Mouse (Mus musculus) cerebellum, adult 11-12 months (tissue): ENCODE data around the gene Mrc2.

Experiments
- DNase-seq: peaks from one replicate; pipeline ENCODE4 v3.0.0; 2022

The Mrc2 gene

DNA sequence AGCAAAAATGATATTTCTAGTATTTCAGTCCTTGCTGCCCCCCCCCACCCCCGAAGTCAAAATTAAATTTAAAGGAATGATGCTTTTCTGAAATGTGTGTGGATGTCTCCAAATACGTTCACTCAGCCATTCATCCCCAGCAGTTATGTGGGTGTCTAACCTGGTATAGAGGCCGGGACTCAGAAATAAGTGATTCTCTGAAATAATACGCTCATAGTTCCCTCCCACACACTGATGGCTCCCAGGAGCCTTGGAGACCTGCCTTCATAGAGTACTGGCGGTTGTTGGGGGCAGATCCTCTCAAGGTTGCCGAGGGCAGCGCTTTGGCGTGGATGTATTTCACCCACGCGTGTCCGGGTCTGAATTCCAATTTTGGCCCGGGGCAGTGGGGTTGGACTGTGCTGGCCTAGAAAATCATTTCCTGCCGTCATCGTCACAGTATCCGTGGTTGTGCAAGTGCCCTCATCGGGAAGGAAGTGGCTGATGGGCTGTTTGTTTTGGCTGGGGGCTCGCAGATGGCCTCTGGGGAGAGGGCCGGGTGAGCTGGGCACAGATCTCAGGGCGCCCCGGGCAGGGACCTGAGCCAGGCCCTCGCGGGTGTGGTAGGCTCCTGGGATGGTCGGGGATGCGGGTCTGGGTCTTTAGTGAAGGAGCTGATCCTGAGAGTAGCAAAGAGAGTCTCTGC lies 19.0 kb downstream of the Mrc2 start:
- no peak for DNase-seq

DNA sequence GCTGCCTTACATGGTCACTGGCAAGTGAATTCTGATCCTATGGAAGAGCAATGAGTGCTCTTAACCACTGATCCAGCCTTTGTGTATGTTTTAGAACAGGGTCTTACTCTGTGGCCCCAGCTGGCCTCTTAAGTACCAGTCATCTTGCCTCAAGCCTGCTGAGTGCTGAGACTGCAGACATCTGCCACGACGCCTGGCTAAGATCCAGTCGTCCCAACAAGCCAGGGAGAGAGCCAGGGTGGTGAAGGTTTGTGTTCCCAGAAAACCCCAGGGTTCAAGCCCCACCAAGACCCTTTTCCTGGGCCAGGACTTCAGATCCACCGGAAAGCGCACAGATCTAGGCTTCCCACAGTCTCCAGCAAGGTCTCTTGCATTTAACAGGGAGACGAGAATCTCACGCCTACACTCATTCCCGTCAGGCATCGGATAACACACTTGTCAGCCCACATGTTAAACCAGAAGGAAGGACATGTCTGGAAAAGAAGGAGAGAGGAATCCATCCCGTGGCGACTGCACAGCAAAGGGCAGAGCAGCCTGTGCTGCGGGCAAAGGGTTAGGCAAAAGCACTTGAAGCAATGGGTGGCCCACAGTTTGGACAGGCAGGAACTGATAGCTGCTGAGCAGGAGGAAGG lies 20.0 kb downstream of the Mrc2 start:
- no peak for DNase-seq

DNA sequence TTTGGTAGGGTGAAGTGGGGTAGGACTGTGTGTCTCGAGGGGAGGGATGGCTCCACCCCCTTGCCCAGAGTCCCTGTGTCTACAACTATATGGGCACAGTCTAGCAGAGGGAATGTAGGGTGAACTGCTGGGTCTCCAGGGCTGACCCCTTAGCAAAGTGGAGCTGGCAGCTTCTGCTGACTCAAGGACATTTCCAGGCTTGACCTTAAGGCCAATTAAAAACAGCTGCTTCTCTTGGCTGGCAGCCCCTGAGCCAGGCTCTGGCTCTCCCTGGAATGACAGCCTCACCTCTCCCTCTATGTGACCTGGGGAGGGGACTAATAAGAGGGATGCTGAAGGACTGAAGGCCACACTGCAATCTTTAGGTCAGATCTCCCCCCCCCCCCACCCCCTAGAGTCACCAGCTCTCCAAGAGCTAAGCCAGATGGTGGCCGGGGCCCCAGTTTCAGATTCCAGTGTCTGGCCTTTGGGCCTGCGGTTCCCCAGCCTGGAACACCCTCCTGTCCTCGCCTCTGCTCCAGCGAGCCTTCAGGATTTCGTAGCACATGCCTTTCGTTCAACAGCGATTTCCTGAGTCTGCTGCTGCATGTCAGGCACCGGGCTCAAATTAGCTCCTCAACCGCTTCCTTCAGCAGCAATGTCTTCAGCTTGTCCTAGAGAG lies 20.7 kb downstream of the Mrc2 start:
- no peak for DNase-seq

DNA sequence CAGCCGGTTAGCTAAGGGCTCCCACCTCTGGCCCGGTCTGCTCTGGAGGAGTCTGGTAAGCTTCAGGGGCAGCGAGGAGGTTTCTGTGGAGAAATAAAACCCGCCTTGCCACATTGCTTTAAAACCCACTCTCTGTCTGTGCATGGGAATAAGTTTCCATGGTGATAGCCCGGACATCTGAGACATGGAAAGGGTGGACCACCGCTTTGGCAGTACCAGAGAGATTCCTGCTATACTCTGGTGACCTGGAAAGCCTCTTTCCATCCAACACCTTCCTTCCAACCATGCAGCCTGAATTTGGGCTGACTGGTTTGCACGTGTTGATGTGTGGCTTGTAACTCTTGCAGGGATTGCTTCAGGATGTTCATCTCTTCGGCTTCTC lies 21.2 kb downstream of the Mrc2 start:
- DNase-seq: no peak

DNA sequence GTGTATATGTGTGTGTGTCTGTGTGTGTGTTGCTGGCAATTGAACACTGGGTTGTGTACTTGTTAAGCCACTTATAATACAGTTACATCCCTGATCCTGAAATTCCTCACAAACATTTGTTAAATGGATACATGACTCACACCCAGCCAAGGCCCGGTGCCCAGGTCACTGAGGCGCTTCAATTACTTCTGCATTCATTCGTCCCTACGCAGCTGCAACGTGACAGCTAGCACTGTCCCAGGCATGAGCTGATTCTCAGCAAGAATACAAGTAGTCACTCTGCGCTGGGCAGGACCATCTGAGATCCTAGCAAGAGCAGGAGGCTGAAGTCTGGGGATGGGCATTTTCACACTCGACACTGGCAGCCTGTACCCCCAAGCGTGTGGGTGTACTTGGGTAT lies 22.9 kb downstream of the Mrc2 start:
- no peak for DNase-seq

DNA sequence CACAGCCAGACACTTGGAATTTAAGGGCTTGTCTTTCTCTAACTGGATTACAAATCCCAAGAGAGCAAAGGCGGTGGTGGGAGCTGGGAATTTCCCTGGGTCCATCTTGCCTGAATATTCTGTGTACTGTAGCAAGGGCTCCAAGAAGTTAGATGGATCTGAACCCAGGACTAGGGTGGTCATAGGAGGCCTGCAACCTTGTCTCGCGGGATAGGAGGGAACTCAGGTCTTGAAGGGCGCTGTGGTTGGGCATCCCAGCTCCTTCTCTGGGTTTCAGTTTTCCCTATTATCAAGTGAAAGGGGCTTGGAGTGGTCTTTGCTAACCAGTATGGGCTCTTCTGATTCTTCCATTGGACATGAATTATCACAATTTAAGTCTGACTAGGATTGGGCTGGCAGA lies 23.7 kb downstream of the Mrc2 start:
- DNase-seq: no peak

DNA sequence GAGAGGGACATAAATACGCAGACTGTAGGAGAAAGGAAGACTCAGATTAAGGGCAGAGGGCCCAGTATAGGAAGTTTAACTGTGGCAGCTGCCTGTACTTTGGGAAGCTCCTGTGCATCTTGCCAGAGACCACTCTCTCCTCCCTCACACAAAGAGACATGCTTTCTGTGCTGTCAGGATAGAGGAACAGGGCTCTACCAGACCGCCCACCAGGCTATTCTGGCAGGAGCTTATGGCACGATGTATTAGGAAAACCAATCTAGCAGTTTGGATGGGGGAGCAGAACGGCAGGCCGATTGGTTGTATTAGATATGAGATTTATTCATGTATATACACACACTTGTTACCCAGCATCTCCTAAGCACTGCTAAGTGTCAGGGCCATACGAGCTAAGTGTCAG lies 25.3 kb downstream of the Mrc2 start:
- DNase-seq: no peak

DNA sequence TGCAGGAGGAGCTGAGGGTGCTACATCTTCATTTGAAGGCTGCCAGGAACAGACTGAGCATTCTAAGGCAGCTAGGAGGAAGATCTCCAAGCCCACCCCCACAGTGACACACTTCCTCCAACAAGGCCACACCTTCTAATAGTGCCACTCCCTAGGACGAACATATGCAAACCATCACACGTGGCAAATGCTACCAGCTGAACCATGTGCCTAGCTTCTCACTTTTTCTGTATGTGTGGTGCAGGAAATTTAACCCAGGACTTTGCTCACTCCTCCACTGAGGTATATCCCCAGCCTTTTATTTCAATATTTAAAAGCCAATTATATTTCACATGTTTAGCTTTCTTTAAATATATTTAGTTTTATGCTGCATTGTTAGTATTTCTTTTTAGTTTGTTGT lies 28.6 kb downstream of the Mrc2 start:
- DNase-seq: no peak

DNA sequence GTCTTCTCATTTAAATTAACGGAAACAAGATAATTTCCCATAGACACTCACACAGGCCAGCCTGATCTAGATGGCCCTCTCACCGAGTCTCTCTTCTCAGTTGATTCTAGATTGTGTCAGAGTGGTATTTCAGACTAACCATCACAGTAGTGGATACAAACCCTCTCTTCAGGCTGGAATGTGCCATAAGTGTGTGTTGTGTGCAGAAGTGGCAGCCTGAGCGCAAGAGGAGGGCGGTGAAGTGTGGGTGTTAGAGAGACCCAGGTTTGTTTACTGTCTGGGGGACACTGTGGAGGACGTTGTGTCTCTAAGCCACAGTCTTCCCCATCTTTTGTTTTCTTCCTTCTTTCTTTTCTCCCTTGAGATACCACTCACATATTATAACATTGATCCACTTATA lies 31.1 kb downstream of the Mrc2 start:
- DNase-seq: no peak

DNA sequence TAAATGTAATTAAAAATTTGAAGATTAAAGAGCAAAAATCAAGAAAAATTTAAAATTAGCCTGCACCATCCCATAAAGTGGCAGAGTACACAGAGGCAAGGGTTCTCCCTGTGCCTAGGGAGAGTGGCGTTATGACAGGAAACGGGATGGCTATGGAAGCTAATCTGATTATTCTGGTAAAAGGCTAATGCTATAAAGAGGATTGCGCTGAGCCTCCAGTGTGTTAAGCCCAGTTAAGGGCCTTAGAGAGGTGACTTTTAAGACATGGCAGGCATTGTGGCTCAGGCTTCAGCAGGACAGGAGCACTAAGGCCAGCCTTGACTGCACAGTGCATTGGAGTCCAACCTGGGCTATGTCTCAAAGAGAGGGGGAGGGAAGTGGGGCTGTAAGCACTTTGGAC lies 34.7 kb downstream of the Mrc2 start:
- DNase-seq: no peak

DNA sequence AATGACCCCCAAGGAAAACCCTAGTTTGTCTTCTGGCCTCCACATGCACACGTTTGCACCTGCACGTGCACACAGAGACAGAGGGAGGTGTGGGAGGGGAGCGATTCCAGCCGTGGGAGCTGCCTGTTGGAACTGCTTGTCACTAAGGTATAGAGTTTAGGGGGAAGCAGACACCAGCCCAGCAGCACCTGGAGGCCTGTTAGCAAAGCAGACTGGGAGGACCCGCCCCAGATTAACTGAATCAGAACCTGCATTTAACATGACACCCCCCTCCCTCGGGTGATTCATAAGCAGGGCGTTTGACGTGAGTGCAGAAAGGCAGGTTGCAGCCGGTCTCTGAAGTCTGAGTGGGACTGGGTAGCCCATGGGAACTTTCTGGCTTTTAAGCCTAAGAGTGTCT lies 37.5 kb downstream of the Mrc2 start:
- no peak for DNase-seq

DNA sequence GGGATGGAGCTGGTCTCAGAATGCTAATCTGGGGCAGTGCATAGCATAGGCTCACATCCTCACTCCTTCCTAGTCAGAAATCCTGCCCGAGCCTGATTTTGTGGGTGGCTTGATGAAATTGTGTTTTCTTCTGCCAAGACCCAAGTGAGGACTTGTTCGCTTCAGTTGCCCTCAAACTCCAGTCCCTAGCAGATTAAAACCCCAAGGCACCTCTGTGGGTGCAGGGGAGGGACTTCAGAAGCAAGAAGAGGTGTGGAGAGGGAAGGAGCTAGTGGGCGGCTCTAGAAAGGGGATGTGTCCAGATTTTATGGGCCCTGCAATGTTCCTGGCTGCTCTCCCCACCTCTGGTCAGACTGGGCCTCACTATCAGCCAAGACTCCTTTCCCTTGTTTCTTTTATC lies 38.7 kb downstream of the Mrc2 start:
- no peak for DNase-seq

DNA sequence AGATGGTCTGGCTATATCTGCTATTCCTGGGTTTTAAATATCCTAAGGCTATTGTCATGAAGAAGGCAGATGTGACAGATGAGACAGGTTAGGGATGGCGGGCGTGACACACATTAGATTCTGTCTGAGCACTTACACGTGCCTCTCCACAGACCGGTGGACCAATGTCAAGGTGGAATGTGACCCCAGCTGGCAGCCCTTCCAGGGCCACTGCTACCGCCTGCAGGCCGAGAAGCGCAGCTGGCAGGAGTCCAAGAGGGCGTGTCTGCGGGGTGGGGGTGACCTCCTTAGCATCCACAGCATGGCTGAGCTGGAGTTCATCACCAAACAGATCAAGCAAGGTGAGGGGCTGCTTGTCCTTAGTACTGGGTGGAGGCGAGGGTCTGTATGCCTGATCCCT lies 39.3 kb downstream of the Mrc2 start:
- DNase-seq: no peak

DNA sequence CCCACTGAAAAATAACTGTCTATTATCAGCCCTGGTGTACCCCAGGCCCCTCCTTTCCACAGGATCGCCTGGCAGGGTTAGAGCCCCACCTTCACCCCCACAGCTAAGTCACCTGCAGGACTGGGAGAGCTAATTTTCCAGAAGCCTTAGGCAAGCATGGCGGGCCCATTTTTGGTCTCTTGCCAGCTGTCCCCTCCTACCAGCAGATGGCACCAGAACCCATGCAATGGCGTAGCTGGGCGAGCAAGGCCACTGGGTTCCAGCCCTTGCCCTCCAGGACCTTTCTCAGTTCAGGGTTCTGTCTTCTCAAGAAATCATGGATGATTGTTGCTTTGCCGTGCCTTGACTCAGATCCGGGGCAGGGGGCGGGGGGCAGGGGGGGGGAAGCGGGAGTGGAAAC lies 40.0 kb downstream of the Mrc2 start:
- peak; percentile 45 for DNase-seq

DNA sequence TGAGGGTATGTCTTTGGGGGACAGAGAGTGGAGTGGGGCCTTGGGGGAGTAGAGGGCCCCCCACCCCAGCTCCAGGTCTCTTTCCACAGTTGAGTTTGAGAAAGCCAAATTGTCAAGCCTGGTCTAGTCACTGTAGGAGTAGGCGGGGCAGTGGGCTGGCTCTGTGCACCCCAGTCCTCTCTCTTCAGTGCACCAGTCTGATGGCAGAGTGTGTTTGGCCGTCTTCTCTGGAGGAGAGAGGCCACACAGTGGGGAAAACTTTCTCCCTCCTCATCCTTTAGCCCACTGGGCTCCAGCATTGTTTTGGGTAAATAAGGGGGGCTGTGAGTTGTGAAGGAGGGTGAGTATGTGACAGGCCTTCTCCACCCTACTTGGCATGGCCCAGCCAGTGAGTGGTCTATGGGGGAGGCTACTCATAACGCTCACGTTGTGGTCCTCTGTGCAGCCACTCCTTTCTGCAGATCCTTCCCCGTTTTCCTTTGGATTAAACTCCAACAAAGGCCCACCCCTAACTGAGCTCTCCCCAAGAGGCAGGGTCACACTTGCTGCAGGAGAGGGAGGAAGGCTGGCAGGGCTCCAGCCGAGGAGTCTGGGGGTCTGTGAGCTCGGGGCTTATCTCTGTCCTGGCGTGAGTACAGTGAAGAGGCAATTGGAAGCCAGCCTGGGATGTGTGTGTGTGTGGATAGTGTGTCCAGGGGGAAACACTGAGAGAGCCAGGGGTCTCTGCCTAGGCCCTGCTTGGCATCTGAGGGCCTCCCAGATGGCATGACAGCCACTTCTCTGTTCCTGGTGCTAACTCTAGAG lies 41.6 kb downstream of the Mrc2 start:
- DNase-seq: no peak

DNA sequence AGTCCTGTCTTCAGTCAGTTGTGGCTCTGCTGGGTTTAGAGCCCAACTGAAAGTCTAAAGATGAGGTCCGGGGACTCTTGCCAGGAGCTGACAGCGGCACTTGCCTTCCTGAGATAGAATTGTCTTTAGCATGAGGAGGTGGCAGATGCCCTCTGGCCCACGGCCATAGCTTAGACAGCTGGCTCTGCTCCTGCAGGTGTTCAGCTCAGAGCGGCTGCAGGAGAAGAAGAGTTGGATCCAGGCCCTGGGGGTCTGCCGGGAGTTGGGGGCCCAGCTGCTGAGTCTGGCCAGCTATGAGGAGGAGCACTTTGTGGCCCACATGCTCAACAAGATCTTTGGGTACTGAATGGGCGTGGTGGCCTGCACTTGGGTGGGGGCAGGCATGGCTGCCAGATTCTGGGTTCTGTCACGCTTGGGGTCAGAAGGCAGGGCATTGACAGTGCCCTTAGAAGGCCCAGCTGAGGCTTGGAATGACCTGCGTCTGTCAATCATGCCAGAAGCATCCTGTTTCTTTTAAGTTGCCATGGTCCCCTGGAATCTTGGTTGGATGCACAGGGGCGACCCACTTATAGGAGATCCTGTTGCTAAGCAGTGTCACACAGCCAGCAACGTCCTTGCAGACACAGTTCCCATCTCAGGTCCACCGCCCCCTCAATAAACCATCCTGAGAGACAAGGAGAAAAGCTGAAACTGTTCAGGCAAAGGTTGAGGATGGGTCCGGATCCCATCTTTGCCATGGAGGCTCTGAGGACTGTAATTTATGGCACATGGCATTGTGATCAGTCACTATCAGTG lies 46.4 kb downstream of the Mrc2 start:
- DNase-seq: no peak

DNA sequence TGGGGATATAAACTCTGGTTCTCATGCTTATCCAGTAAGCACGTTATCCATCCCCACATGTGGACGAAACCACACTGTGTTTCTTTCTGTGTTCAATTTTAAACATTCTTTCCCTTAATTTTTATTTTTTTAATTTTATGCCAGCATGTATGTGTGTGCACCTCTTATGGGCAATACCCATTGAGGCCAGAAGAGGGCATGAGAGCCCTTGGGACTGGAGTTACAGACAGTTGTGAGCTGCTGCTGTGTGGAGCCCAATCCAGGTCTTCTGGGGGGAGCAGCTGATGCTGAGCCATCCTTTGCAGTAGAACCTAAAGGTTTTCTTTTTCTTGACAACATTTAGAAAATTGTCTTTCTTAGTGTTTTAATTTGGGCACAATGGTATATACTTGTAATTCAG lies 52.8 kb downstream of the Mrc2 start:
- no peak for DNase-seq

DNA sequence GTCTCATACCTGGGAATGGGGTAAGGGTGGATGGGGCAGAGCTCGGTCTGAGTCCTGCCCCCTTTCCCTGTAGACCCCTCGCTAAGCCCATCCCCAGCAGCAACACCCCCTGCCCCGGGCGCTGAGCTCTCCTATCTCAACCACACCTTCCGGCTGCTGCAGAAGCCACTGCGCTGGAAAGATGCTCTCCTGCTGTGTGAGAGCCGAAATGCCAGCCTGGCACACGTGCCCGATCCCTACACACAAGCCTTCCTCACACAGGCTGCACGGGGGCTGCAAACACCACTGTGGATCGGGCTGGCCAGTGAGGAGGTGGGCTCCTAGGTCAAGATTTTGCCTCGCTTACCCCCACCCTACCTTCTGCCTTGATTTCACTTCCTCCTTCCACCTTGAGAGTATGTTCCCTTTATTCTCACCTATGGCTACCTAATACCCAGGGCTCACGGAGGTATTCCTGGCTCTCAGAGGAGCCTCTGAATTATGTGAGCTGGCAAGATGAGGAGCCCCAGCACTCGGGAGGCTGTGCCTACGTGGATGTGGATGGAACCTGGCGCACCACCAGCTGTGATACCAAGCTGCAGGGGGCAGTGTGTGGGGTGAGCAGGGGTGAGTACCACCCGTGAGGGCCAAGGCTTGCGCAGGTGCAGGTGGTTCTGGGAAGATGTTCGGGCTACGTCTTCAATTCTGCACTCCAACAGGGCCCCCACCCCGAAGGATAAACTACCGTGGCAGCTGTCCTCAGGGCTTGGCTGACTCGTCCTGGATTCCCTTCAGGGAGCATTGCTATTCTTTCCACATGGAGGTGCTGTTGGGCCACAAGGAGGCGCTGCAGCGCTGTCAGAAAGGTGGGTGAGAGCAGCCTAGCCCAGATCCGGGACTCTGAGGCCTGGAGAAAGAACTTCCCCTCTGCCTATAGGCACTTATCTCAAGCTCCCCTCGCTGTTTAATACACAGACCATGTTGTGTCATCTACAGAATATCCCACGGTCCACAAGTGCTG lies 55.0 kb downstream of the Mrc2 start:
- peak; percentile 81 for DNase-seq

DNA sequence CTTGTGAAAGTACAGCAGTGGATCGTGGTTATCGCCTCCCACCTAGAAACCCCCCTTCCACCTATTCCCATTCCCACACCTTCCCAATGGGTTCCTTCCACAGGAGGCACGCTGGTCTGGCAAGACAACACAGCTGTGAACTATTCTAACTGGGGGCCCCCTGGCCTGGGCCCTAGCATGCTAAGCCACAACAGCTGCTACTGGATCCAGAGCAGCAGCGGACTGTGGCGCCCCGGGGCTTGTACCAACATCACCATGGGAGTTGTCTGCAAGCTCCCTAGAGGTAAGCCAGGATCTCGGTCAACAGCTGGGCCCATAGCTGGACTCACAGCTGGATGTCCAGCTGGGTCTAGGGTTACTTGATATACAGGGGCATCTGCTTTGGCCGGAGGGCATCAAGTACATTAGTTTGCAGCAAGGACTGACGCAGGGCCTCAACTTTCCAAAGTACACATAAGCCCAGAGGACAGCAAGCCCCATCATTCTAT lies 56.1 kb downstream of the Mrc2 start:
- DNase-seq: no peak

DNA sequence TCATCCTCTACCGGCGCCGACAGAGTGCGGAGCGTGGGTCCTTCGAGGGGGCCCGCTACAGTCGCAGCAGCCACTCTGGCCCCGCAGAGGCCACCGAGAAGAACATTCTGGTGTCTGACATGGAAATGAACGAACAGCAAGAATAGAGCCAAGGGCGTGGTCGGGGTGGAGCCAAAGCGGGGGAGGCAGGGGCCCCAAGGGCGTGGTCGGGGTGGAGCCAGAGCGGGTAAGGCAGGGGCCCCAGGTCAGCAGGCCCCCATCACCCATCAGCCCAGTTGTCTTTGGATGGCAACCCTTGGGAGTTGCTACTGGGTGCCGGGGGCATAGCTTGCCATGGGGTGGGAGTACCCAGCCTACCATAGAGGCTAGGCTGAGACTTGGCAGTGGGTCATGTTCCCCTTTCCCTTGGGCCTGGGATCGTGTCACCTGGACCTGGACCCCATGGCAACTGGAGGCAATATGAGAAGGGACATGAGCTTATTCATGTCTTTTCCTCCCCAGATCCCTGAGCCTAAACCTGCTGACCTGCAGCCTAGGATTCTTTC lies 57.4 kb downstream of the Mrc2 start:
- no peak for DNase-seq

DNA sequence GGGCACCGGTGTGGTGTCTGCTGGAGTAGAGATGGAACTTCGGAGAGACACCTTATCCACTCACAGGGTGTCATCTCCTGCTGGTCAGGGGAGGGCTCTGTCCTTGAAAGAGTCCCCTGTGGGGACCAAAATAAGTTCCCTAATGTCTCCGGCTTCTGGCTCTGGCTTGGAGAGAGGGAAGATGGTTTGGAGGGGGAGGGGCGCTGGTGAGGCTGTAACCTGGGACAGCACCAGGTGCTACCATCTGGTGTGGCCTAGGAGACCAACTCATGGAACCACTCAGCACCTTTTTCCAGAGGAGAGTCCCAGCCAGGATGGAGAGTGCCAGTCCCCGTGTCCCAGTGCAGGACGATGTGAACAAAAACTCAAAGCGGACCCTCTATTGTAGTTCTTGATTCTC lies 58.2 kb downstream of the Mrc2 start:
- no peak for DNase-seq
